Mouse (Mus musculus): ENCODE measurements around the gene Slc2a12. TPM values are rescaled to one million over a fixed set of nuclear protein-coding genes. Genes with fewer than 3 reads are reported as not detected.

Gene Slc2a12
- polyA plus RNA-seq, 1 experiment from 2014 or later = 2.2 TPM

DNA sequence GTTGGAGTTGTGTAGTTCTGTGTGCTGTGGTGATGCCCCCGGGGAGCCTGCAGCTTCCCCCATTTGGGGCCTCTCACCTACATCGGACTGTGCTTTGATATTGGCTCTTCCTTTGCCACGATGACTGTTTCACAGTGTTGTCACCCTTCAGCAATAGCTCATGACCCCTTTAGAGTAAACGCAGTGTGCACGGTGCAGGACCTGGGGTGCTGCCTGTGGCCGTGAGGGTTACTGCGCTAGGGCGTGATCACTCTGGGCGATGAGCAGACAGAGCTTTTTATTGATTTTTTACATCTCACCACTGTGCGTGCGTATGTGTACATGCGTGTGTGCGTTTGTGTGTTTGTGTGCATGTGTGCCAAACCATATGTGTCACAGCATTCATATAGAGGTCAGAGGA is 23.7 kb downstream of the Slc2a12 start:
- H3K4me1 ChIP-seq (replicated peaks) = no peaks in the 10 kb centered on the region
- H3K27ac ChIP-seq (ENCODE audit: poor library complexity, severe bottlenecking) = no peak overlapping the region
- no peaks in the 10 kb centered on the region for H3K36me3 ChIP-seq
- H3K4me2 ChIP-seq = no peak overlapping the region
- no peaks in the 10 kb centered on the region for H3K27me3 ChIP-seq (replicated peaks)
- no peaks in the 10 kb centered on the region for H3K9me3 ChIP-seq (replicated peaks)
- H3K9ac ChIP-seq = no peak overlapping the region
- no peak for ATAC-seq (ENCODE audit: insufficient number of reproducible peaks, low FRiP score)
- 91% methylated on average over 13 of the region's 13 CpGs for WGBS
- H3K4me3 ChIP-seq = no peak overlapping the region

DNA sequence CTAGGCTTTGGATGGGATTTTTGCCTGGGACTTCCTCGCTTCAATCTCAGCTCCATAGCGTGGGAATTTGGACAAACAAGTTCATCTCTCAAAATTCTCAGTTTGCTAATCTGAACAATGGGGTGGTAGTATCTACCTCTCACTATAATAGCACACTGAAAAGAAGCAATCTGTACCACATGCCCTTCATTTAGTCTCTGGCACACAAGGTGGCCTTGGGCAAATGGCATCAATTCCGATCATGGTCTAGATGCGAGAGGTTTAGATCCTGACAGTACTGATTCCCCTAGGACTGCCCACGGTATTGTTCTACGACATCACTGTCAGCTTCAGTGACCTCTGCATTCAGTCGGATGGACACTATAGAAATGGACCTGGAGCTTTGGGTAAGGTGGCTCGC is 29.4 kb downstream of the Slc2a12 start:
- Histone ChIP-seq H3K27ac (ENCODE audit: poor library complexity, severe bottlenecking) (no peak overlapping the region), H3K36me3 (no peaks in the 10 kb centered on the region), H3K9me3 (replicated peaks) (no peaks in the 10 kb centered on the region), H3K4me2 (no peak overlapping the region), H3K4me3 (no peak overlapping the region), H3K27me3 (replicated peaks) (no peaks in the 10 kb centered on the region), H3K4me1 (replicated peaks) (no peaks in the 10 kb centered on the region), H3K9ac (no peak overlapping the region)
- no peak for ATAC-seq (ENCODE audit: insufficient number of reproducible peaks, low FRiP score)
- WGBS = 84% methylated on average over 8 of the region's 8 CpGs

DNA sequence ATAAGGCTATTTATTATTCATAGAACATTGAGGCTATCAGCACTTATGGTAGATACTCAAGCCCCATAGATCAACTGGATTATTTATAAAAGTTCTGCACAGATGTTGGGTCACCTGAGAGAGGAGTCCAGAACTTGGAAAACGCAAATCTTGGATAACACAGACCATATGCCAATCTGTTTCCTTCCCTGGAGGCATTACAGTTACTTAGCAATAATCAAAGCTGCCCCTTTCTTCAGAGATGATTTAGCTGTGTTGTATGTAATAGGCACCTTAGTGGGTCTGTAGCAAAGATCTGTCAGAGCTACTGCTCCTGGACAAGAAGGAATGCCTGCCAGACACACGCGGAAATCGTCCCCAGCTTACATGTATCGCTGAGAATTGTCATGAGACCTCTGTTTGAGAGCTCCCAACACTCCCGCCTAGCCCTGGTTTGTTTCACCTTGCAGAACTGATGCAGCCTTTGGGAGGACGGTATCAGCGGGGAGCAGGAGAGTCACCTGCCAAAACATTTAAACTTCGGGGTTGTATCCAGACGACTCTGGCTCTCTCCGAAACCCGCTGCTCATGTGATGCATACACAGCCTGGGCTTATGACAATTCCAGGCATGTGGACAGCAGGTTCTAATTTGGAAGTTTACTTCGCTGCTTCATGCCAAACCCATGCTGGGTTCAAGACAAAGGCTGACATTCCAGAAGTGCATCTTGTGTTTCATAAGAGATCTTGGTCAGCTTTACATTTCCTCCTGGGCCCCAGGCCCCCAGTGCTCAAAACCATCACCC is 31.2 kb downstream of the Slc2a12 start:
- Histone ChIP-seq H3K9ac (no peak overlapping the region), H3K4me1 (replicated peaks) (no peaks in the 10 kb centered on the region), H3K36me3 (no peaks in the 10 kb centered on the region), H3K9me3 (replicated peaks) (no peaks in the 10 kb centered on the region), H3K4me3 (no peak overlapping the region), H3K4me2 (no peak overlapping the region), H3K27me3 (replicated peaks) (no peaks in the 10 kb centered on the region), H3K27ac (ENCODE audit: poor library complexity, severe bottlenecking) (no peak overlapping the region)
- WGBS = 73% methylated on average over 13 of the region's 13 CpGs
- no peak for ATAC-seq (ENCODE audit: insufficient number of reproducible peaks, low FRiP score)

DNA sequence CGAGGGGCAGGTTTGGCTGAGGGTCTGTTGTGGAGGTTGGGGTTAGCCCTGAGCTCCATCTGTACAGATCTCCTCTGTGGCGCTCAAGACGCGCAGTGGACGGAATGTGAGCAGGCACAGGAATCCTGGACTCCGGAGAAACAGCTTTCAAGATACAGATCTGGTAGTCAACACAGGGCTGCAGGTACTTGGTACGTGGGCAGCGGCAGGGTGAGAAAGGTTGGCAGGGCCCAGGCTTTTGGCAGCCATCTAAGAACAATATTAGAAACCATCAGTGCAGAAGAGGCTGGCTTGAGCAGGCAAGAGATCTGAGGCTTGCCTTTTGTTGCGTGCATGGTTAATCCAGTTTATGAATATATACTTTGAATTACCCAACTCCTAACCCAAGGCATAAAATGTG is 51.4 kb downstream of the Slc2a12 start:
- Histone ChIP-seq H3K9ac (no peak overlapping the region), H3K4me1 (replicated peaks) (peaks cover 30% of the 10 kb centered on the region), H3K4me2 (no peak overlapping the region), H3K27ac (ENCODE audit: poor library complexity, severe bottlenecking) (no peak overlapping the region), H3K36me3 (0 out of 2 replicates have a peak, but pooled peaks cover 4% of the 10 kb centered on the region), H3K9me3 (replicated peaks) (no peaks in the 10 kb centered on the region), H3K4me3 (no peak overlapping the region), H3K27me3 (replicated peaks) (no peaks in the 10 kb centered on the region)
- ATAC-seq (ENCODE audit: insufficient number of reproducible peaks, low FRiP score) = no peak
- WGBS = 82% methylated on average over 9 of the region's 9 CpGs

DNA sequence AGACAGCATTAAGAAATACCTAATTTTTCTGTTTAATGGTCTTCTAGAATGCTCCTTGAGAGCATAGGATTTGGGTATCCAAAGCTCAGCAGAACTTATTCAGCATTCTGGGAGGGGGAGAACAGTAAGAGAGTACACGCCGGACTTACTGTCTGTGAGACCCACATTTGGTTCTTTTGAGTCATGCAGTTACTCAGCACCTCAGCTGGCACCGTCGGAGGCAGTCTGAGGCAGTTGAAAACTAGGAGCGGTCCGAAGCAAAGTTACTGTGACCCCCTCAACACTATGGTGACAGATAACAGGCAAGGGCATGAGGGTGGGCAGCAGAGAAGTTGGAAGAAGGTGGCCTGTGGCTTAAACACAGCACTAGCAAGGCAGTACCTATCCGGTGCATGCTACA is 52.1 kb downstream of the Slc2a12 start:
- no peak overlapping the region for H3K9ac ChIP-seq
- H3K4me2 ChIP-seq = no peak overlapping the region
- WGBS = 60% methylated on average over 7 of the region's 7 CpGs
- H3K4me1 ChIP-seq (replicated peaks) = peaks cover 34% of the 10 kb centered on the region
- no peak overlapping the region for H3K27ac ChIP-seq (ENCODE audit: poor library complexity, severe bottlenecking)
- no peaks in the 10 kb centered on the region for H3K27me3 ChIP-seq (replicated peaks)
- no peak for ATAC-seq (ENCODE audit: insufficient number of reproducible peaks, low FRiP score)
- no peaks in the 10 kb centered on the region for H3K9me3 ChIP-seq (replicated peaks)
- H3K36me3 ChIP-seq = 0 out of 2 replicates have a peak, but pooled peaks cover 4% of the 10 kb centered on the region
- no peak overlapping the region for H3K4me3 ChIP-seq

DNA sequence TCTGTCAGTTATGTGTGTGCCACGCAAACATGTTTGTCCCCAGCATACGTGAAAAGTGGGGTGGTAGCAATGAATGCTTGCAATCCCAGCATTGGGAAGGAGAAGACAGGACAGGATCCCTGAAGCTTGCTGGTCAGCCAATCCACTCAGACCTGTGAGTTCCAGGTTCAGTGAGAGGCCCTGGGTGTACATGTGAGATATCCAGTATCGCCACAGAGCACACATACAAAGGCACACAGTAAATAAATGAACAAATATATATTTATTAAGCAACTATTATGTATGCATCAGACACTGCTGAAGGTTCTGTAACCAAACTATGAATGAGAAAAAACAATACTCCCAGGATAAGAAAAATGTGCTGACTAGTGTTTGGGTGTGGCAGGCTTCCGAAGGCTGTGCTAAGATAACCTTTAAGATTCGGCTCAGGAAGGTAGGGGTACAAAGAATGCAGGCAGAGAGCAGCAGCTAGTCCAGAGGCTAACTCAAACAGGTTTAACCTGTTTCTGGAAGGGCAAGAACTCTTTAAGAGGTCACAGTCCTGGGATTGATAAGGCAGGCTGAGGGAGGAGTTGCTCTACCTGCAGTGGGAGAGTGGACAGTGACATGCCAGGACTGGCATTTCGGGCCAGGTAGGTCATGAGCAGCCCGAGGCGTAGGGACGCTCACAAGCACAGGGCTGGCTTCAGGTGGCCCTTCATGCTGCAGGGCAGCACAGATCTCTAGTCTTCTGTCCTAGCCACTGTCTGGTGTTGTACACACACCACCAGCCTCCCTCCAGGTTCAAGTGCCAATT is 53.5 kb downstream of the Slc2a12 start:
- Histone ChIP-seq H3K4me3 (no peak overlapping the region), H3K27ac (ENCODE audit: poor library complexity, severe bottlenecking) (no peak overlapping the region), H3K9me3 (replicated peaks) (no peaks in the 10 kb centered on the region), H3K27me3 (replicated peaks) (no peaks in the 10 kb centered on the region), H3K4me2 (no peak overlapping the region), H3K9ac (no peak overlapping the region), H3K36me3 (0 out of 2 replicates have a peak, but pooled peaks cover 11% of the 10 kb centered on the region), H3K4me1 (replicated peaks) (peaks cover 34% of the 10 kb centered on the region)
- 84% methylated on average over 9 of the region's 9 CpGs for WGBS
- ATAC-seq (ENCODE audit: insufficient number of reproducible peaks, low FRiP score) = no peak

DNA sequence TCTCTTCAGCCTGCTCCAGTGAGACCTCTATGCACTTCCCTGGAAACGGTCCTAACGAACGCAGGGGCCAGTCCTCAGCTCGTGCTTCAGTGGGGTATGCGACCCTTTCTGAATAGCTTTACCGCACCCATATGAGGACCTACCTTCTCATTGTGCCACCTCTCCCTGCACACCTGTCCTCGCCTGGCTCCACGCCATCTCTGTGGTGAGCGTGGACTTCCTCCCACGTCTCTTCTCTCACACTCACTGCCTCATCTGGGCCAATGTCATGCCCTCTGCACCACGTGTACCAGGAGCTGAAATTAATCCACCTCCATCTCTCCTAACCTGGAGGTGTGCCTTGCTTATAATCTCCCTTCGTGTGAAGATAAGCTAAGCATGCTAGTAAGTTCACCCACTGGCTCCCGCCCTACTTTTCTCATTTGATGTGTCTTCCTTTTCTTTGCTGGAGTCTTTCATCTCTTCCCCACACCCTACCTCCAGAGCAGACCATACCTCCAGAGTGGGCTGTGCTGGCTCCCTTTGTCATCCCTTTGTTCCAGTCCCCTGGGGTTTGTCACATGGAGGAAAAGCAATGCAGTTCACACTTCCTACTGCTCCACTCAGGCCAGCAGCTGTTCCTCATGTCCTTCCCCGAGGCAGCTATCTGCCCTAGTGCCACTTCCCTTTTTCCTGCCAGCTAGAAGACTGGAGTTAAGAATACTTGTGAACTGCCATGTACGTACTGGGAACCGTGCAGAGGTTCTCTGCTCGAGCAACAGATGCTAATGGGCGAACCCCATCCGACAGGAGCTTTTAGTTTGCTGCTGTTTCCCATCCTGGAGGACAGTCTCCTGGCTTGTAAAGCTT is 54.9 kb downstream of the Slc2a12 start:
- no peak for ATAC-seq (ENCODE audit: insufficient number of reproducible peaks, low FRiP score)

DNA sequence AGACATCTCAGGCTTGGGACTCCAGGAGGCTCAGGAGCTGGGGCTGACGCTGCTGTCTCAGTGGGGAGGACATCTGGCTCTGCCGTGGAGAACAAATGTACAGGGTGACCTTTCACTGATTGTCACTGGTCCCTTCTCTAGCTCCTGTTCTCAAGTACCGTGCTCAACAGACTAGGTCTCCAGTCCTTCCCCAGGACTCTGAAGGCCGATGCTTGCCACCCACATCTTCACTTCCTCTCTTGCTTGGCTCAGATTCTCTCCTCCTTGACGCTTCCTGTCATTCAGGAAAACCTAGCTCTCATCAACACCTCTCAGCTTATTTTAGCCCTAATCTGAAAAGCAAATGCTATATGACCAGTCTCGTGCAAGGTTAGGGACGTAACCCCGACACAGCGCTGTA is 56.0 kb downstream of the Slc2a12 start:
- H3K36me3 ChIP-seq = peaks cover 26% of the 10 kb centered on the region; the same call in 1 of the 2 replicates
- ATAC-seq (ENCODE audit: insufficient number of reproducible peaks, low FRiP score) = no peak
- peaks cover 36% of the 10 kb centered on the region for H3K4me1 ChIP-seq (replicated peaks)
- no peak overlapping the region for H3K4me2 ChIP-seq
- no peaks in the 10 kb centered on the region for H3K27me3 ChIP-seq (replicated peaks)
- 56% methylated on average over 9 of the region's 9 CpGs for WGBS
- H3K9ac ChIP-seq = no peak overlapping the region
- no peak overlapping the region for H3K27ac ChIP-seq (ENCODE audit: poor library complexity, severe bottlenecking)
- no peaks in the 10 kb centered on the region for H3K9me3 ChIP-seq (replicated peaks)
- H3K4me3 ChIP-seq = no peak overlapping the region

More for the DNA sequence above, 54.9 kb downstream of the Slc2a12 start:
- Histone ChIP-seq H3K27me3 (replicated peaks) (no peaks in the 10 kb centered on the region), H3K4me2 (no peak overlapping the region), H3K4me3 (no peak overlapping the region), H3K4me1 (replicated peaks) (peaks cover 34% of the 10 kb centered on the region), H3K36me3 (0 out of 2 replicates have a peak, but pooled peaks cover 19% of the 10 kb centered on the region), H3K27ac (ENCODE audit: poor library complexity, severe bottlenecking) (no peak overlapping the region), H3K9me3 (replicated peaks) (no peaks in the 10 kb centered on the region), H3K9ac (no peak overlapping the region)
- WGBS = 68% methylated on average over 19 of the region's 19 CpGs

DNA sequence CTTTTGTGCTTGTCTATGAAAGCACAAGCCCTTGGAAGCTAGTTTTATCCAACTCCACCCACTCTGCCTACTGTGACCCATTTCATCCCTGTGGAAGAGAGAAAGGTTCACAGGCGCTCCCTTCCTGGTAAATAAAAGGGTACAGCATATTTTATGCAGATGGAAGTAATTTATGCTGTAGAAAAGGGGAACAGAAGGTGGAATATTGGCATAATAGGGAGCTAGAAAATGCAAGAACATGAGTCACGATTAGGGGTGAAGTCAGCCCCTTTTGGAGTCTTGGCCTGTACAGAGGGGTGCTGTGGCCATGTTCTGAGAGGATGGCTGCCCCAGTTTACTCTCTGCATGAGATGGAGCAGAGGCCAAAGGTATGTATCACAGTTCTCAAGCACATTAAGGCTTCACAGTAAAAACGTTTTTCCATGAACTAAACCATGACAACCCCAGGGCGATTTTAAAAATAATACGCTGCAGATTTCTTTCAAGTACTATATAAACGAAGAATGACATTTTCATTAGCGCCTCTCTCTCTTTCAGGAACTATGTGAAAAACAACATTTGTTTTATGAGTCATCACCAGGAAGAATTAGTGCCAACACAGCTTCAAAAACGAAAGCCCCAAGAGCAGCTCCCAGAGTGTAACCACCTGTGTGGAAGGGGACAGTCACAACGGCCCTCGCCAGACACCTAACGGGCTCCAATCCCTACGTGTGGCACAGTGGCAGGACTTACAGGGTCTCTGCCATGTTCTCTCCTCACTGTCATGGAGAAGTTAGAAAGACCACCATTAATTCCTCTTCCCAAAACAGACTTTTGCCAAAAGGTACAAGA is 56.9 kb downstream of the Slc2a12 start:
- ATAC-seq (ENCODE audit: insufficient number of reproducible peaks, low FRiP score) = no peak
- Histone ChIP-seq H3K4me3 (no peak overlapping the region), H3K27me3 (replicated peaks) (no peaks in the 10 kb centered on the region), H3K9ac (no peak overlapping the region), H3K27ac (ENCODE audit: poor library complexity, severe bottlenecking) (no peak overlapping the region), H3K4me1 (replicated peaks) (peaks cover 39% of the 10 kb centered on the region), H3K9me3 (replicated peaks) (no peaks in the 10 kb centered on the region), H3K4me2 (no peak overlapping the region), H3K36me3 (peaks cover 33% of the 10 kb centered on the region; the same call in 1 of the 2 replicates)
- 79% methylated on average over 12 of the region's 12 CpGs for WGBS

DNA sequence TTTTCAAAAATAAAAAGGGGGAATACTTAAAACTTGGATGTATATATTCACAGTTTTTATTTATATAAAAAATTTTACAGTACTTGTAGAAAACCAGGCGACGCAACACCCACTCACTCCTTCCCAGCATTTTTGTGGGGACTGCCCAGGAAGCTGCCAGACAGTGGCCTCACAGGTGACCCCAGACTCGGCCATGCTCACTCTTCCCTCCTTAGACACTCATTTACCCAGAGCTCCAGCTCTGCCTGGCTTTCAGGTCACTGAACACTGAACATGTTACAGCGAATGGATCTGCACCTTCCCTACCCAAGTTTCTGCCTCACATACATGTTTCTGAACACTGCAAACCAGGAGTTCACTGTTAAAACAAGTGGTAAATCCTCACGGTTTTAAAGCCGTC is 59.0 kb downstream of the Slc2a12 start:
- no peaks in the 10 kb centered on the region for H3K27me3 ChIP-seq (replicated peaks)
- peaks cover 49% of the 10 kb centered on the region for H3K36me3 ChIP-seq

More for the DNA sequence above, 59.0 kb downstream of the Slc2a12 start:
- peaks cover 44% of the 10 kb centered on the region for H3K4me1 ChIP-seq (replicated peaks)
- ATAC-seq (ENCODE audit: insufficient number of reproducible peaks, low FRiP score) = no peak
- H3K27ac ChIP-seq (ENCODE audit: poor library complexity, severe bottlenecking) = no peak overlapping the region
- WGBS = 86% methylated on average over 6 of the region's 6 CpGs
- no peak overlapping the region for H3K9ac ChIP-seq
- no peak overlapping the region for H3K4me3 ChIP-seq
- no peak overlapping the region for H3K4me2 ChIP-seq
- no peaks in the 10 kb centered on the region for H3K9me3 ChIP-seq (replicated peaks)

Measured in heart, embryonic 12.5 days (tissue).